Mouse (Mus musculus) embryonic facial prominence, embryonic 10.5 days (tissue): ENCODE data around the gene Ccni. TPM values are rescaled to one million over a fixed set of nuclear protein-coding genes. Genes with fewer than 3 reads are reported as not detected.

ENCODE experiments used
- DNase-seq: peaks from one replicate; pipeline ENCODE4 v3.0.0-alpha.2; 2017; ENCODE audit warnings: low spot score
- H3K27ac ChIP-seq: fragments of 300-500 bp; sonication (generic); replicated peaks from 2 replicates; pipeline ENCODE4 v1.5.1; 2016; ENCODE audit warnings: mild to moderate bottlenecking
- H3K27me3 ChIP-seq: fragments of 300-500 bp; sonication (generic); replicated peaks from 2 replicates; pipeline ENCODE4 v1.6.1; 2016; ENCODE audit warnings: low read depth, mild to moderate bottlenecking; ENCODE audit not compliant: poor library complexity, severe bottlenecking
- H3K36me3 ChIP-seq: fragments of 300-500 bp; sonication (generic); replicated peaks from 2 replicates; pipeline ENCODE4 v1.6.1; 2016; ENCODE audit warnings: mild to moderate bottlenecking, moderate library complexity
- H3K4me1 ChIP-seq: fragments of 300-500 bp; sonication (generic); 2 replicates; pipeline ENCODE4 v1.6.1; 2016
- H3K4me3 ChIP-seq: fragments of 300-500 bp; sonication (generic); 2 replicates; pipeline ENCODE4 v1.5.1; 2016; ENCODE audit warnings: mild to moderate bottlenecking, moderate library complexity
- H3K9me3 ChIP-seq: fragments of 300-500 bp; sonication (generic); 2 replicates; pipeline ENCODE4 v1.6.1; 2016; ENCODE audit warnings: mild to moderate bottlenecking
- WGBS: fragments of 180-500 bp; shearing (Covaris S2); methylation state at CpG from one replicate; pipeline ENCODE4 v1.1.7; 2016; 5-methylcytosine and 5-hydroxymethylcytosine counted together
- polyA plus RNA-seq: library from polyadenylated mRNA; unstranded; fragments of >200 nt; fragmentation: Nextera tagmentation; extraction: Ambion mirVana; gene quantifications from 2 replicates; pipeline ENCODE4 v1.2.1, GENCODE M21; 2016

The Ccni gene
- polyA plus RNA-seq, 1 experiment from 2014 or later = 119 TPM

- peaks cover 93% of the 10 kb centered on the region for H3K36me3 ChIP-seq
- H3K4me1 ChIP-seq = peaks cover 44% of the 10 kb centered on the region
- WGBS = 81% methylated on average over 12 of the region's 12 CpGs
- no peaks in the 10 kb centered on the region for H3K9me3 ChIP-seq
- no peak for DNase-seq
- no peak overlapping the region for H3K4me3 ChIP-seq
- no peak overlapping the region for H3K27ac ChIP-seq
- no peaks in the 10 kb centered on the region for H3K27me3 ChIP-seq
Measured at GRCm38 (mm10) chr5:93149969-93150777, 56.1 kb downstream of the Ccni start.

- no peak overlapping the region for H3K27ac ChIP-seq
- peaks cover 41% of the 10 kb centered on the region for H3K4me1 ChIP-seq
- no peak for DNase-seq
- WGBS = 86% methylated on average over 6 of the region's 6 CpGs
- no peak overlapping the region for H3K4me3 ChIP-seq
- peaks cover 88% of the 10 kb centered on the region for H3K36me3 ChIP-seq
- H3K27me3 ChIP-seq = no peaks in the 10 kb centered on the region
- H3K9me3 ChIP-seq = no peaks in the 10 kb centered on the region
Measured at GRCm38 (mm10) chr5:93145504-93145903, 60.8 kb downstream of the Ccni start.

- 47% methylated on average over 5 of the region's 5 CpGs for WGBS
- H3K27ac ChIP-seq = no peak overlapping the region
Measured at GRCm38 (mm10) chr5:93144874-93145273, 61.4 kb downstream of the Ccni start.

GRCm38 (mm10) chr5:93143360-93144091 lies 62.8 kb downstream of the Ccni start:
- Histone ChIP-seq H3K27me3 (no peaks in the 10 kb centered on the region), H3K9me3 (peaks cover under 1% of the 10 kb centered on the region; the same call in 1 of the 2 replicates), H3K27ac (no peak overlapping the region), H3K4me3 (no peak overlapping the region), H3K36me3 (peaks cover 90% of the 10 kb centered on the region), H3K4me1 (peaks cover 28% of the 10 kb centered on the region)
- 72% methylated on average over 12 of the region's 12 CpGs for WGBS
- no peak for DNase-seq

More at GRCm38 (mm10) chr5:93144874-93145273, 61.4 kb downstream of the Ccni start:
- Histone ChIP-seq H3K36me3 (peaks cover 88% of the 10 kb centered on the region), H3K4me1 (peaks cover 35% of the 10 kb centered on the region), H3K27me3 (no peaks in the 10 kb centered on the region), H3K4me3 (no peak overlapping the region), H3K9me3 (no peaks in the 10 kb centered on the region)
- no peak for DNase-seq

GRCm38 (mm10) chr5:93140747-93141146 lies 65.5 kb downstream of the Ccni start:
- Histone ChIP-seq H3K36me3 (peaks cover 81% of the 10 kb centered on the region), H3K4me1 (peaks cover 33% of the 10 kb centered on the region), H3K9me3 (peaks cover 4% of the 10 kb centered on the region; the same call in 1 of the 2 replicates), H3K27ac (no peak overlapping the region), H3K27me3 (no peaks in the 10 kb centered on the region), H3K4me3 (no peak overlapping the region)
- 86% methylated on average over 5 of the region's 5 CpGs for WGBS
- DNase-seq = no peak

- DNase-seq = no peak
- Histone ChIP-seq H3K27me3 (no peaks in the 10 kb centered on the region), H3K4me1 (peaks cover 35% of the 10 kb centered on the region), H3K9me3 (peaks cover 4% of the 10 kb centered on the region; the same call in 1 of the 2 replicates), H3K36me3 (peaks cover 70% of the 10 kb centered on the region), H3K27ac (no peak overlapping the region), H3K4me3 (no peak overlapping the region)
- 92% methylated on average over 9 of the region's 9 CpGs for WGBS
Measured at GRCm38 (mm10) chr5:93139350-93139749, 66.9 kb downstream of the Ccni start.

- no peak for DNase-seq
- H3K27ac ChIP-seq = no peak overlapping the region
- H3K36me3 ChIP-seq = peaks cover 51% of the 10 kb centered on the region
- H3K27me3 ChIP-seq = no peaks in the 10 kb centered on the region
- H3K4me1 ChIP-seq = peaks cover 52% of the 10 kb centered on the region
- peaks cover 4% of the 10 kb centered on the region; the same call in 1 of the 2 replicates for H3K9me3 ChIP-seq
- 79% methylated on average over 5 of the region's 5 CpGs for WGBS
- H3K4me3 ChIP-seq = no peak overlapping the region
Measured at GRCm38 (mm10) chr5:93136956-93137586, 69.2 kb downstream of the Ccni start.

- Histone ChIP-seq H3K4me1 (peaks cover 64% of the 10 kb centered on the region), H3K27ac (peak overlapping the region; percentile 37; the same call in 1 of the 2 replicates)
- DNase-seq = no peak
Measured at GRCm38 (mm10) chr5:93135368-93136107, 70.8 kb downstream of the Ccni start.

GRCm38 (mm10) chr5:93133445-93134244 lies 72.7 kb downstream of the Ccni start:
- H3K4me3 ChIP-seq = peak overlapping the region; percentile 35
- peaks cover 83% of the 10 kb centered on the region for H3K4me1 ChIP-seq
- 24% methylated on average over 10 of the region's 10 CpGs for WGBS
- peaks cover 4% of the 10 kb centered on the region; the same call in 1 of the 2 replicates for H3K9me3 ChIP-seq
- H3K27ac ChIP-seq = peak overlapping the region; percentile 75
- H3K36me3 ChIP-seq = peaks cover 16% of the 10 kb centered on the region
- H3K27me3 ChIP-seq = no peaks in the 10 kb centered on the region
- peak; percentile 51 for DNase-seq

More at GRCm38 (mm10) chr5:93135368-93136107, 70.8 kb downstream of the Ccni start:
- Histone ChIP-seq H3K4me3 (no peak overlapping the region), H3K9me3 (peaks cover 4% of the 10 kb centered on the region; the same call in 1 of the 2 replicates), H3K36me3 (peaks cover 35% of the 10 kb centered on the region), H3K27me3 (no peaks in the 10 kb centered on the region)
- 67% methylated on average over 10 of the region's 10 CpGs for WGBS
